Mouse (Mus musculus) liver, embryonic 14.5 days (tissue): ENCODE results near the gene Capns1.

ENCODE experiments used
- CTCF ChIP-seq: IDR thresholded peaks from 2 replicates; pipeline ENCODE4 v1.5.1; 2016; ENCODE audit warnings: antibody characterized with exemption, low read depth, control low read depth
- EP300 ChIP-seq: IDR thresholded peaks from 2 replicates; pipeline ENCODE4 v1.6.1; 2016; ENCODE audit warnings: antibody characterized with exemption, low read depth

DNA sequence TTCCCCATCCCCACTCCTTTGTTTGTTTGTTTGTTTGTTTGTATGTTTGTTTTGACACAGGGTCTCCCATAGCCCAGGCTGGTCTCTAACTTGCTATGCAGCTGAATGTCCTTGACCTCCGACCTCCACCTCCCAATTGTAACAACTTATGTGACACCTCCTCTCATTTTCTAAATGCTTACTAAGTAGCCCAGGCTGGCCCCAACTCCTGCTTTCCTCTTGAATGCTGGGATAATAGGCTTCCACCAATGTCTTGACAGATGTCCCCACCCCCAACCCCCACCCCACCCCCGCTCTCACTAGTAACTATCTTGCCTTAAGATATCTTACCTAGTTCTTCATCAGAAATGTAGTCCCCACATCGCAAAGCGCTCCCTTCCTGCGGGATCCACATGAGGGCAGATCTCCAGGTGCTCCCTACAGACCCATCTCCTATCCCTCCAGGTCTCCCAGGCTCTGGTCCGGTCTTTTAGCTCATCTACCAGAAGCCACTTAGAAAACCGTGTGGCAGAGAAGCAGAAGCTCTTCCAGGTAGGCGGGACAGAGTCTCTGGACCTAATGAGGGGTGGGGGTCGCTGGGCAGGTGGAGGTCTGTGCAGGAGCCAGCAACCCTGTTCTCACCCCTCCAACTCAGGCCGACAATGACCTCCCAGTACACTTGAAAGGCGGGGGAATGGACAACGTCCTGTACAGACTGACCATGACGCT is 13.8 kb downstream of the Capns1 start:
- TF ChIP-seq CTCF (no peak), EP300 (no peak)
